Mouse (Mus musculus) kidney, embryonic 16.5 days (tissue): ENCODE measurements around the gene LTO1. TPM values are rescaled to one million over a fixed set of nuclear protein-coding genes. Genes with fewer than 3 reads are reported as not detected.

Source experiments
- ATAC-seq: fragments of 200-750 bp; cut with Nextera tagmentation; 2 replicates; pipeline ENCODE4 v1.8.0; 2017; ENCODE audit warnings: moderate TSS enrichment; ENCODE audit not compliant: low FRiP score, low TSS enrichment
- H3K27ac ChIP-seq: fragments of 300-500 bp; sonication (generic); 2 replicates; pipeline ENCODE4 v1.5.1; 2014; ENCODE audit warnings: low read length
- H3K27me3 ChIP-seq: fragments of 300-500 bp; sonication (generic); 2 replicates; pipeline ENCODE4 v1.6.1; 2014; ENCODE audit warnings: low read length, control low read depth, mixed read lengths; ENCODE audit not compliant: insufficient read depth
- H3K36me3 ChIP-seq: fragments of 300-500 bp; sonication (generic); 2 replicates; pipeline ENCODE4 v1.6.1; 2014; ENCODE audit warnings: low read length, control low read depth, mixed read lengths; ENCODE audit not compliant: insufficient read depth
- H3K4me1 ChIP-seq: fragments of 300-500 bp; sonication (generic); 2 replicates; pipeline ENCODE4 v1.6.1; 2014; ENCODE audit warnings: low read length, control low read depth, mixed read lengths; ENCODE audit not compliant: insufficient read depth
- H3K4me2 ChIP-seq: fragments of 300-500 bp; sonication (generic); replicated peaks from 2 replicates; pipeline ENCODE4 v1.6.1; 2014; ENCODE audit warnings: low read depth, low read length
- H3K4me3 ChIP-seq: fragments of 300-500 bp; sonication (generic); 2 replicates; pipeline ENCODE4 v1.5.1; 2014; ENCODE audit warnings: mild to moderate bottlenecking, low read length
- H3K9ac ChIP-seq: fragments of 300-500 bp; sonication (generic); replicated peaks from 2 replicates; pipeline ENCODE4 v1.6.1; 2014; ENCODE audit warnings: low read length
- H3K9me3 ChIP-seq: fragments of 300-500 bp; sonication (generic); 2 replicates; pipeline ENCODE4 v1.6.1; 2016; ENCODE audit warnings: low read length, control low read depth
- WGBS: fragments of 180-500 bp; shearing (Covaris S2); extraction: QIAGEN DNeasy Blood & Tissue Kit; methylation state at CpG from one replicate; pipeline ENCODE4 v1.1.7; 2014; 5-methylcytosine and 5-hydroxymethylcytosine counted together
- polyA plus RNA-seq: library from polyadenylated mRNA; unstranded; fragments of >200 nt; fragmentation: Nextera tagmentation; extraction: Ambion mirVana; gene quantifications from 2 replicates; pipeline ENCODE4 v1.2.1, GENCODE M21; 2015

Gene LTO1
- polyA plus RNA-seq, 1 experiment from 2014 or later: 33.7 TPM

GRCm38 (mm10) chr7:144928009-144928888 lies 13.3 kb downstream of the LTO1 start:
- ATAC-seq: no peak
- Histone ChIP-seq H3K4me1 (no peaks in the 10 kb centered on the region), H3K4me3 (no peak overlapping the region), H3K36me3 (peaks cover 27% of the 10 kb centered on the region), H3K9me3 (no peaks in the 10 kb centered on the region), H3K9ac (no peak overlapping the region), H3K27me3 (no peaks in the 10 kb centered on the region), H3K27ac (no peak overlapping the region), H3K4me2 (no peak overlapping the region)
- WGBS: 61% methylated on average over 4 of the region's 4 CpGs

- Histone ChIP-seq H3K27ac (no peak overlapping the region), H3K27me3 (no peaks in the 10 kb centered on the region), H3K9me3 (no peaks in the 10 kb centered on the region), H3K36me3 (peaks cover 32% of the 10 kb centered on the region), H3K4me3 (no peak overlapping the region), H3K9ac (no peak overlapping the region), H3K4me1 (no peaks in the 10 kb centered on the region), H3K4me2 (no peak overlapping the region)
- ATAC-seq: no peak
- 51% methylated on average over 6 of the region's 6 CpGs for WGBS
Measured at GRCm38 (mm10) chr7:144928889-144929210, 13.9 kb downstream of the LTO1 start.

- H3K9ac ChIP-seq: no peak overlapping the region
- H3K4me3 ChIP-seq: no peak overlapping the region
- H3K27ac ChIP-seq: no peak overlapping the region
- ATAC-seq: no peak
- H3K9me3 ChIP-seq: no peaks in the 10 kb centered on the region
- no peaks in the 10 kb centered on the region for H3K4me1 ChIP-seq
- H3K27me3 ChIP-seq: no peaks in the 10 kb centered on the region
- no peak overlapping the region for H3K4me2 ChIP-seq
- peaks cover 38% of the 10 kb centered on the region for H3K36me3 ChIP-seq
- 79% methylated on average over 8 of the region's 8 CpGs for WGBS
Measured at GRCm38 (mm10) chr7:144929506-144929905, 14.6 kb downstream of the LTO1 start.

- Histone ChIP-seq H3K27ac (no peak overlapping the region), H3K4me1 (no peaks in the 10 kb centered on the region; the same call in 1 of the 2 replicates), H3K27me3 (no peaks in the 10 kb centered on the region), H3K4me3 (no peak overlapping the region), H3K4me2 (no peak overlapping the region), H3K36me3 (peaks cover 43% of the 10 kb centered on the region), H3K9me3 (no peaks in the 10 kb centered on the region), H3K9ac (no peak overlapping the region)
- ATAC-seq: no peak
- WGBS: 69% methylated on average over 5 of the region's 5 CpGs
Measured at GRCm38 (mm10) chr7:144929931-144930330, 15.0 kb downstream of the LTO1 start.

- WGBS: 18% methylated on average over 3 of the region's 3 CpGs
- H3K4me1 ChIP-seq: peaks cover 16% of the 10 kb centered on the region
- peaks cover 61% of the 10 kb centered on the region for H3K36me3 ChIP-seq
- H3K4me3 ChIP-seq: no peak overlapping the region
- peak; percentile 53 for ATAC-seq
- H3K9me3 ChIP-seq: no peaks in the 10 kb centered on the region
- H3K27me3 ChIP-seq: no peaks in the 10 kb centered on the region
- H3K27ac ChIP-seq: no peak overlapping the region
- H3K9ac ChIP-seq: no peak overlapping the region
- H3K4me2 ChIP-seq: no peak overlapping the region
Measured at GRCm38 (mm10) chr7:144931778-144932177, 16.9 kb downstream of the LTO1 start.

GRCm38 (mm10) chr7:144932389-144932937 lies 17.6 kb downstream of the LTO1 start:
- Histone ChIP-seq H3K4me1 (peaks cover 22% of the 10 kb centered on the region), H3K27me3 (no peaks in the 10 kb centered on the region), H3K36me3 (peaks cover 68% of the 10 kb centered on the region), H3K9me3 (no peaks in the 10 kb centered on the region), H3K4me3 (no peak overlapping the region), H3K9ac (peak overlapping the region; percentile 14; the same call in 1 of the 2 replicates), H3K4me2 (no peak overlapping the region), H3K27ac (0 out of 2 replicates have a peak overlapping the region, but pooled peaks have one; percentile 16)
- ATAC-seq: no peak
- WGBS: 69% methylated on average over 18 of the region's 18 CpGs

- no peak overlapping the region for H3K9ac ChIP-seq
- H3K27me3 ChIP-seq: no peaks in the 10 kb centered on the region
- H3K4me3 ChIP-seq: no peak overlapping the region
- H3K36me3 ChIP-seq: peaks cover 68% of the 10 kb centered on the region
- H3K9me3 ChIP-seq: no peaks in the 10 kb centered on the region
- no peak overlapping the region for H3K27ac ChIP-seq
- 80% methylated on average over 3 of the region's 3 CpGs for WGBS
- no peak for ATAC-seq
- H3K4me2 ChIP-seq: no peak overlapping the region
- H3K4me1 ChIP-seq: peaks cover 22% of the 10 kb centered on the region
Measured at GRCm38 (mm10) chr7:144933336-144933735, 18.4 kb downstream of the LTO1 start.

- Histone ChIP-seq H3K36me3 (peaks cover 68% of the 10 kb centered on the region), H3K4me1 (peaks cover 22% of the 10 kb centered on the region), H3K9me3 (no peaks in the 10 kb centered on the region), H3K27ac (no peak overlapping the region), H3K4me2 (no peak overlapping the region), H3K4me3 (no peak overlapping the region), H3K27me3 (no peaks in the 10 kb centered on the region), H3K9ac (peak overlapping the region; percentile 35; the same call in 1 of the 2 replicates)
- no peak for ATAC-seq
- WGBS: 89% methylated on average over 8 of the region's 8 CpGs
Measured at GRCm38 (mm10) chr7:144933796-144934195, 18.9 kb downstream of the LTO1 start.

- Histone ChIP-seq H3K36me3 (peaks cover 59% of the 10 kb centered on the region), H3K4me1 (peaks cover 23% of the 10 kb centered on the region), H3K27me3 (no peaks in the 10 kb centered on the region), H3K4me2 (no peak overlapping the region), H3K9me3 (no peaks in the 10 kb centered on the region), H3K27ac (no peak overlapping the region), H3K4me3 (no peak overlapping the region), H3K9ac (no peak overlapping the region)
- no peak for ATAC-seq
- WGBS: 62% methylated on average over 5 of the region's 5 CpGs
Measured at GRCm38 (mm10) chr7:144934901-144935300, 20.0 kb downstream of the LTO1 start.

- H3K27me3 ChIP-seq: no peaks in the 10 kb centered on the region
- peaks cover 58% of the 10 kb centered on the region for H3K36me3 ChIP-seq
- H3K9ac ChIP-seq: no peak overlapping the region; the same call in 1 of the 2 replicates
- H3K4me3 ChIP-seq: peak overlapping the region; percentile 85; the same call in 1 of the 2 replicates
- WGBS: 51% methylated on average over 5 of the region's 5 CpGs
- no peaks in the 10 kb centered on the region for H3K9me3 ChIP-seq
- peak overlapping the region; percentile 16; the same call in 1 of the 2 replicates for H3K27ac ChIP-seq
- no peak for ATAC-seq
- peak overlapping the region; percentile 96 for H3K4me2 ChIP-seq
- peaks cover 30% of the 10 kb centered on the region for H3K4me1 ChIP-seq
Measured at GRCm38 (mm10) chr7:144935563-144935962, 20.7 kb downstream of the LTO1 start.
